Mouse (Mus musculus): ENCODE data around the gene Dicer1.

GRCm38 (mm10) chr12:104746601-104747000 is 5.2 kb downstream of the Dicer1 start:
- TF ChIP-seq CTCF (IDR thresholded peaks at IDR 0.05; ENCODE audit: extremely low read depth, insufficient read depth, low read length) (no peak), POLR2A (IDR thresholded peaks at IDR 0.05; ENCODE audit: extremely low read depth, insufficient read depth, low read length) (no peak)

Data from cortical plate, adult 2 months (tissue).